ENCODE assay signal across 10 mouse cellular contexts in genomic region chr14:51083805-51084204, GRCm38 (mm10). TPM values are rescaled to one million over a fixed set of nuclear protein-coding genes. Genes with fewer than 3 reads are reported as not detected.
DNase-seq lines count a peak whose midpoint lies in the region; ATAC-seq and TF ChIP-seq lines count a peak whose summit lies in the region.
"Had no signal": no experiment of that assay in that cellular context is flagged by ENCODE, and none has a peak within 500 bp of the region (broad histone marks: within the 10 kb centered on the region; RNA-seq: fewer than 3 reads in every experiment).

No protein-coding gene starts in this region.

- H3K4me1 ChIP-seq in kidney, postnatal 0 days (replicated peaks; ENCODE audit: insufficient read depth, low read length): peaks cover 5% of the 10 kb centered on the region; the same call in 1 of the 2 replicates
- H3K4me1 ChIP-seq in embryonic facial prominence, embryonic 11.5 days (ENCODE audit: control insufficient read depth, insufficient read depth, low read length): peaks cover 2% of the 10 kb centered on the region; the same call in 1 of the 2 replicates
- peaks cover 11% of the 10 kb centered on the region; the same call in 1 of the 2 replicates for H3K4me1 ChIP-seq in limb, embryonic 10.5 days
- H3K4me1 ChIP-seq in neural tube, embryonic 12.5 days: peaks cover 10% of the 10 kb centered on the region; the same call in 1 of the 2 replicates

- TF ChIP-seq CTCF in kidney, postnatal 0 days (IDR thresholded peaks at IDR 0.05; ENCODE audit: low read depth): no peak

- H3K9ac ChIP-seq in kidney, postnatal 0 days (ENCODE audit: low read depth, low read length): no peak overlapping the region
- 0 out of 2 replicates have a peak overlapping the region, but pooled peaks have one; percentile 18 for H3K9ac ChIP-seq in embryonic facial prominence, embryonic 11.5 days (replicated peaks; ENCODE audit: low read length)
- H3K9ac ChIP-seq in neural tube, embryonic 12.5 days: no peak overlapping the region

- peak overlapping the region; percentile 84 for H3K4me2 ChIP-seq in kidney, postnatal 0 days (ENCODE audit: low read length)
- H3K4me2 ChIP-seq in embryonic facial prominence, embryonic 11.5 days (ENCODE audit: low read depth, low read length): peak overlapping the region; percentile 80
- peak overlapping the region; percentile 75 for H3K4me2 ChIP-seq in neural tube, embryonic 12.5 days (replicated peaks)

- no peaks in the 10 kb centered on the region for H3K9me3 ChIP-seq in kidney, postnatal 0 days (replicated peaks; ENCODE audit: low read length)
- H3K9me3 ChIP-seq in embryonic facial prominence, embryonic 11.5 days (replicated peaks; ENCODE audit: control insufficient read depth, low read length): no peaks in the 10 kb centered on the region
- no peaks in the 10 kb centered on the region for H3K9me3 ChIP-seq in limb, embryonic 10.5 days (replicated peaks)
- no peaks in the 10 kb centered on the region for H3K9me3 ChIP-seq in neural tube, embryonic 12.5 days

- no peaks in the 10 kb centered on the region for H3K36me3 ChIP-seq in kidney, postnatal 0 days (ENCODE audit: insufficient read depth, low read length)
- no peaks in the 10 kb centered on the region for H3K36me3 ChIP-seq in embryonic facial prominence, embryonic 11.5 days (replicated peaks; ENCODE audit: control insufficient read depth, insufficient read depth, low read depth, low read length)
- H3K36me3 ChIP-seq in limb, embryonic 10.5 days: no peaks in the 10 kb centered on the region
- no peaks in the 10 kb centered on the region for H3K36me3 ChIP-seq in neural tube, embryonic 12.5 days

- intact Hi-C loops in left cerebral cortex, postnatal 10 days (cut with DNase I): no loop called here

- no peak for DNase-seq in kidney, postnatal 0 days (ENCODE audit: low spot score)
- no peak for DNase-seq in kidney, adult 9 months
- peak; percentile 12 for DNase-seq in embryonic facial prominence, embryonic 11.5 days (ENCODE audit: low spot score)
- no peak for DNase-seq in limb, embryonic 10.5 days (ENCODE audit: low spot score)
- DNase-seq in cerebellum, postnatal 4 days (ENCODE audit: low spot score in 2 of 2): no peak
- DNase-seq in left cerebral cortex, postnatal 10 days (ENCODE audit: extremely low spot score in 1 of 2, low spot score in 2 of 2): no peak
- no peak for DNase-seq in Muller cell, postnatal 12 days (ENCODE audit: inconsistent ontology term)

- no peak overlapping the region for H3K27ac ChIP-seq in kidney, postnatal 0 days
- H3K27ac ChIP-seq in embryonic facial prominence, embryonic 11.5 days (replicated peaks; ENCODE audit: low read depth, low read length): no peak overlapping the region
- H3K27ac ChIP-seq in limb, embryonic 10.5 days: no peak overlapping the region
- H3K27ac ChIP-seq in neural tube, embryonic 12.5 days: no peak overlapping the region

- no peak for ATAC-seq in kidney, postnatal 0 days (replicated peaks; ENCODE audit: low FRiP score, low read depth)
- ATAC-seq in embryonic facial prominence, embryonic 11.5 days (replicated peaks; ENCODE audit: insufficient number of reproducible peaks, low FRiP score, low TSS enrichment, low read depth): no peak
- no peak for ATAC-seq in neural tube, embryonic 12.5 days (ENCODE audit: low FRiP score, low read depth)

- no peaks in the 10 kb centered on the region for H3K27me3 ChIP-seq in kidney, postnatal 0 days (ENCODE audit: insufficient read depth, low read length)
- H3K27me3 ChIP-seq in embryonic facial prominence, embryonic 11.5 days (ENCODE audit: control insufficient read depth, insufficient read depth, low read length): no peaks in the 10 kb centered on the region
- peaks cover 3% of the 10 kb centered on the region; the same call in 1 of the 2 replicates for H3K27me3 ChIP-seq in limb, embryonic 10.5 days (ENCODE audit: low read depth, poor library complexity, severe bottlenecking)
- H3K27me3 ChIP-seq in neural tube, embryonic 12.5 days (replicated peaks): peaks cover 3% of the 10 kb centered on the region; the same call in 1 of the 2 replicates

- 0 out of 2 replicates have a peak overlapping the region, but pooled peaks have one; percentile 54 for H3K4me3 ChIP-seq in kidney, postnatal 0 days (replicated peaks; ENCODE audit: low read depth, low read length)
- peak overlapping the region; percentile 48 for H3K4me3 ChIP-seq in embryonic facial prominence, embryonic 11.5 days (ENCODE audit: low read depth, low read length)
- peak overlapping the region; percentile 63 for H3K4me3 ChIP-seq in limb, embryonic 10.5 days
- peak overlapping the region; percentile 42; the same call in 1 of the 2 replicates for H3K4me3 ChIP-seq in neural tube, embryonic 12.5 days

- 26% methylated on average over 7 of the region's 7 CpGs for WGBS in kidney, postnatal 0 days
- WGBS in embryonic facial prominence, embryonic 11.5 days: 12% methylated on average over 7 of the region's 7 CpGs
- WGBS in limb, embryonic 10.5 days: 15% methylated on average over 7 of the region's 7 CpGs
- 21% methylated on average over 7 of the region's 7 CpGs for WGBS in neural tube, embryonic 12.5 days

RNA-seq across cellular contexts. Expression of gene Rnase4, which starts 7.1 kb away (rescaled TPM):
- polyA plus RNA-seq in kidney, postnatal 0 days (2015; fragmentation: Nextera tagmentation; extraction: Ambion mirVana): 41.4 and 48.2 TPM in 2 replicates
- 14.4 and 14.7 TPM in 2 replicates for polyA plus RNA-seq in embryonic facial prominence, embryonic 11.5 days (2014; fragmentation: Nextera tagmentation; extraction: Ambion mirVana)
- 5.1 and 6.6 TPM in 2 replicates for polyA plus RNA-seq in limb, embryonic 10.5 days (2016; fragmentation: Nextera tagmentation; extraction: Ambion mirVana)
- 11.6 and 14.5 TPM in 2 replicates for polyA plus RNA-seq in neural tube, embryonic 12.5 days (2016; fragmentation: Nextera tagmentation; extraction: Ambion mirVana)
- 10 to 100 TPM; 11.2 to 14.0 TPM for total RNA-seq in left cerebral cortex, postnatal 10 days (2021)

RNA-seq across cellular contexts. Expression of gene Ang, which starts 7.1 kb away (rescaled TPM):
- polyA plus RNA-seq in kidney, postnatal 0 days (2015; fragmentation: Nextera tagmentation; extraction: Ambion mirVana): 6.7 and 7.5 TPM in 2 replicates
- polyA plus RNA-seq in embryonic facial prominence, embryonic 11.5 days (2014; fragmentation: Nextera tagmentation; extraction: Ambion mirVana): 2.2 and 2.6 TPM in 2 replicates
- polyA plus RNA-seq in limb, embryonic 10.5 days (2016; fragmentation: Nextera tagmentation; extraction: Ambion mirVana): 1.5 and 1.8 TPM in 2 replicates
- polyA plus RNA-seq in neural tube, embryonic 12.5 days (2016; fragmentation: Nextera tagmentation; extraction: Ambion mirVana): 3.1 and 4.2 TPM in 2 replicates
- 1 to 10 TPM; 2.5 to 3.7 TPM for total RNA-seq in left cerebral cortex, postnatal 10 days (2021)

RNA-seq across cellular contexts. Expression of gene Olfr750, which starts 9.6 kb away (rescaled TPM):
- not detected in 2 replicates for polyA plus RNA-seq in kidney, postnatal 0 days (2015; fragmentation: Nextera tagmentation; extraction: Ambion mirVana)
- not detected in 2 replicates for polyA plus RNA-seq in embryonic facial prominence, embryonic 11.5 days (2014; fragmentation: Nextera tagmentation; extraction: Ambion mirVana)
- polyA plus RNA-seq in limb, embryonic 10.5 days (2016; fragmentation: Nextera tagmentation; extraction: Ambion mirVana): not detected in 2 replicates
- polyA plus RNA-seq in neural tube, embryonic 12.5 days (2016; fragmentation: Nextera tagmentation; extraction: Ambion mirVana): not detected in 2 replicates
- not detected for total RNA-seq in left cerebral cortex, postnatal 10 days (2021)
- total RNA-seq: adrenal gland, postnatal 25 days; layer of hippocampus, adult 18-20 months had no signal

RNA-seq across cellular contexts. Expression of gene Rnase12, which starts 26.3 kb away (rescaled TPM):
- 10.3 and 11.1 TPM in 2 replicates for polyA plus RNA-seq in kidney, postnatal 0 days (2015; fragmentation: Nextera tagmentation; extraction: Ambion mirVana)
- not detected in 2 replicates for polyA plus RNA-seq in embryonic facial prominence, embryonic 11.5 days (2014; fragmentation: Nextera tagmentation; extraction: Ambion mirVana)
- 0.30 TPM in 1 of 2 replicates, not detected in the other for polyA plus RNA-seq in limb, embryonic 10.5 days (2016; fragmentation: Nextera tagmentation; extraction: Ambion mirVana)
- not detected in 2 replicates for polyA plus RNA-seq in neural tube, embryonic 12.5 days (2016; fragmentation: Nextera tagmentation; extraction: Ambion mirVana)
- total RNA-seq in left cerebral cortex, postnatal 10 days (2021): not detected
- total RNA-seq: adrenal gland, postnatal 25 days; layer of hippocampus, adult 18-20 months had no signal

RNA-seq across cellular contexts. Expression of gene Eddm3b, which starts 30.4 kb away (rescaled TPM):
- polyA plus RNA-seq in kidney, postnatal 0 days (2015; fragmentation: Nextera tagmentation; extraction: Ambion mirVana): 2.0 and 2.8 TPM in 2 replicates
- not detected in 2 replicates for polyA plus RNA-seq in embryonic facial prominence, embryonic 11.5 days (2014; fragmentation: Nextera tagmentation; extraction: Ambion mirVana)
- polyA plus RNA-seq in limb, embryonic 10.5 days (2016; fragmentation: Nextera tagmentation; extraction: Ambion mirVana): not detected in 2 replicates
- polyA plus RNA-seq in neural tube, embryonic 12.5 days (2016; fragmentation: Nextera tagmentation; extraction: Ambion mirVana): not detected in 2 replicates
- not detected for total RNA-seq in left cerebral cortex, postnatal 10 days (2021)
- total RNA-seq: adrenal gland, postnatal 25 days; layer of hippocampus, adult 18-20 months had no signal
